Mouse (Mus musculus): ENCODE results near the gene Spats2l. TPM values are rescaled to one million over a fixed set of nuclear protein-coding genes. Genes with fewer than 3 reads are reported as not detected.

Gene Spats2l
- polyA plus RNA-seq (2014; fragmentation: Illumina TruSeq; extraction: RNeasy Lipid Tissue Mini Kit (QIAGEN cat#74804); ENCODE audit: low read depth, low replicate concordance), result 81.0 TPM

DNA sequence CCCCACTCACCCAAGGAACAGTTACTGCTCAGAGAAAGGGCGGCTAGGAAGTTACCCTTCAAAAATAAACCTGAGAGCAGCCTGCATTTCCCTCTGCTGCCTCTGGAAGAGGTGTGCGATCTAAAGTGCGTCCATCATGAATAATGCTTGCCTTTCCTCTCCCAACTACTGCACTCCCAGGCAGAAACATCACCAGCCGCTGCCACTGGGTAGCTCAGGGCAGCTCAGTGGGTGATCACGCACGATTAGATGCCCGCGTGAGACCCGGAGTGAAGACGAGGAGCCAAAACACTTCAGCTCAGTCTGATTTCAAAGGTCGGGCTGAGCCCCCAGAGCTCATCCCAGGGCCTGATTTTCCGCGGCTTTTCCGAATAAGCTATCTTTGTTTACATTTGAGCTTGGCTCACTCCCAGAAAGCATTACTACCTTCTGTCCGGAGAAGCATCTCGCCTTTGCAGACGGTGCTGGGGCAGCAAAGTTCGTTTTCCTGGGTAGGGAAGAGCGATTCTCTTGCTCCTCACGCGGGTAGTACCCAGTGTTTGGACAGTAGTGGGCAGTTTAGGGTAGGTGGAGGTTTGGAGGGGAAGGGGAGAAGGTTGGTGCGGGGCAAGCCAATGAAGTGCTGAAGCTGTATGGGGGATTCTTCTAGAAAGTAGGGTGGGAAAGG lies at the start of gene Spats2l:
TSS of gene Spats2l (plus strand) at position 162 of the 667 bp plus-strand sequence.

DNA sequence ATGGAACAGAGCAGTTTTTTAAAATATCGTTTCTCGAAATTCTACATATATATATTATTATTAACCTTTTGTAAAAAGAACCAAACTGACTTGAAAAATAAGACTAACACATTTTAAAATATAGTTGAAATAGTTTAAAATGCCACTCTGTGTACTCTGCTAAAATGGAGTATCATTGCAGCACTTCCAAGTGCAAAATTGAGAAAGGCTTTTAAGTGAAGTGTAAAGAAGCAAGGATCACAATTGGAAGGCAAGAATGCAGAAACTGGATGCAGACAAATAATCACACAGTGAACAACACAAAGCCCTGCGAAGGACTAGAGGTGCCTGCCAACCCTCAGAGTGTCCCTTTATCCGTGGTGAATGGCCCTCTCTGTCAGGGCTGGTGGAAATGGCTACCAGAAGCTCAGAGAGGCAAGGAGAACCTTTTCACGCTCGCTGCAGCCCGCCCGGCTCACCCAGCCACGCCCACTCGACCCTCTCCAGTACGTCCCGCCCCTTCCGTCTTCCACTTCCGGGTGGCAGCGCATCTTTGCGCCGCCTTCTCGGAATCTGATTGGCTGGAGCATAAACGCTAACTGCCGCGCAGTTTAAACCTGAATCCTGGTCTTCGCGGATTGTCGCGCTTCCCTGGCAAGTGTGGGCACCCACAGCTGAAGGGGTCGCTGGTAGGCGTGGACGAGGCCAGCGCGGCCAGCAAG lies 221.6 kb downstream of the Spats2l start, which contains the start of gene Sgo2a:
TSS of gene Sgo2a (plus strand) at position 540 of the 701 bp plus-strand sequence.

Other genes with a start within 250 kb of the Spats2l start
- 12.8 TPM for gene Sgo2a, start 221.8 kb downstream of the Spats2l start, polyA plus RNA-seq (2014; fragmentation: Illumina TruSeq; extraction: RNeasy Lipid Tissue Mini Kit (QIAGEN cat#74804); ENCODE audit: low read depth, low replicate concordance)
- gene Kctd18, start 244.8 kb downstream of the Spats2l start, polyA plus RNA-seq (2014; fragmentation: Illumina TruSeq; extraction: RNeasy Lipid Tissue Mini Kit (QIAGEN cat#74804); ENCODE audit: low read depth, low replicate concordance), result 29.3 TPM